8 mouse cellular contexts compared by ENCODE assay signal in the genomic region with DNA sequence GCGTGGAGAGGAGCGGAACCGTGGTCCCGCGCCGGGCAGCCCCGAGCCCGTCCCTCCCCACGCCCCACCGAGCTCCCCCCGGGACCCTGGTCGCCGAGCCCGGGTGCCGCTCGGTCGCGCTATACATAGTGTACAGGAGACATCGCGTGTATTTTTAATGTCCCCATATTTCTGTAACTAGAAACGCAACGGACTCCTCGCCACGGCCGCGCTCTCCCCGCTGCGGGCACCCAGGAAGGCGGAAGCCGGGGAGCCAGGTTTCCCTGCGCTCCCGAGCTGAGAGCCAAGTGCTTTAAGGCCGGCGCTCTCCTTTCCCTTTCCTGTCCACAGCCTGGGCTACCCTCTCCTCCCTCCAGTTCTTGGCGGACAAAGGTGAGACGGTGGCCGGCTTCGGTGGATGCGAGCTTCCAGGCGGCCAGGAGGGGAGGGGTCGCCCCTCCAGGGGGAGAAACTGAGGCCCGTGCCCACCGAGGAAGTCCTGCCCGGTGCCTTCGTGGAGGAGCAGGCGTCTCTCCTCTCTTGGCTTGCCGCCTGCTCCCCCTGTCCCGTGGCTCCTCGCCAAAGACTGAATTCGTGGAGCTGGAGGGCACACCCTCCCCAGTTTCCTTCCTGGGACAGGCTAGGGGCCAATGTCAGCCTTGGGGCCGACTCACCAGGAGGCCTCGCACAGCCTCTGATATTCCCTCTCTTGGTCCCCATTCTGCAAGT. TPM values are rescaled to one million over a fixed set of nuclear protein-coding genes. Genes with fewer than 3 reads are reported as not detected.
DNase-seq lines count a peak whose midpoint lies in the region; ATAC-seq and TF ChIP-seq lines count a peak whose summit lies in the region.

No protein-coding gene starts in this region.

- H3K9ac ChIP-seq in hindbrain, embryonic 11.5 days (ENCODE audit: low read depth, low read length): peak overlapping the region; percentile 45
- peak overlapping the region; percentile 60 for H3K9ac ChIP-seq in limb, embryonic 13.5 days
- no peak overlapping the region for H3K9ac ChIP-seq in midbrain, postnatal 0 days (replicated peaks; ENCODE audit: low read length, poor library complexity, severe bottlenecking)

- peaks cover 45% of the 10 kb centered on the region for H3K36me3 ChIP-seq in forebrain, embryonic 10.5 days (replicated peaks)
- H3K36me3 ChIP-seq in hindbrain, embryonic 11.5 days (ENCODE audit: control insufficient read depth, insufficient read depth, low read length): peaks cover 18% of the 10 kb centered on the region
- peaks cover 44% of the 10 kb centered on the region for H3K36me3 ChIP-seq in limb, embryonic 13.5 days
- H3K36me3 ChIP-seq in midbrain, postnatal 0 days (ENCODE audit: insufficient read depth, low read length): peaks cover 38% of the 10 kb centered on the region

- peak overlapping the region; percentile 39 for H3K4me3 ChIP-seq in forebrain, embryonic 10.5 days
- peak overlapping the region; percentile 23 for H3K4me3 ChIP-seq in hindbrain, embryonic 11.5 days (ENCODE audit: low read depth, low read length)
- peak overlapping the region; percentile 41 for H3K4me3 ChIP-seq in limb, embryonic 13.5 days
- H3K4me3 ChIP-seq in midbrain, postnatal 0 days (ENCODE audit: low read depth, low read length): 0 out of 2 replicates have a peak overlapping the region, but pooled peaks have one; percentile 8

- H3K27ac ChIP-seq in forebrain, embryonic 10.5 days: peak overlapping the region; percentile 20; the same call in 1 of the 2 replicates
- no peak overlapping the region for H3K27ac ChIP-seq in hindbrain, embryonic 11.5 days (ENCODE audit: low read depth, low read length)
- H3K27ac ChIP-seq in limb, embryonic 13.5 days: no peak overlapping the region
- peak overlapping the region; percentile 40; the same call in 1 of the 2 replicates for H3K27ac ChIP-seq in midbrain, postnatal 0 days (ENCODE audit: low read depth, low read length)

- H3K27me3 ChIP-seq in forebrain, embryonic 10.5 days (ENCODE audit: poor library complexity, severe bottlenecking): peaks cover 66% of the 10 kb centered on the region
- peaks cover 25% of the 10 kb centered on the region for H3K27me3 ChIP-seq in hindbrain, embryonic 11.5 days (ENCODE audit: control insufficient read depth, insufficient read depth, low read length)
- H3K27me3 ChIP-seq in limb, embryonic 13.5 days: peaks cover 79% of the 10 kb centered on the region
- no peaks in the 10 kb centered on the region for H3K27me3 ChIP-seq in midbrain, postnatal 0 days (ENCODE audit: insufficient read depth, low read length)

- no peaks in the 10 kb centered on the region for H3K9me3 ChIP-seq in forebrain, embryonic 10.5 days
- no peaks in the 10 kb centered on the region for H3K9me3 ChIP-seq in hindbrain, embryonic 11.5 days (ENCODE audit: control insufficient read depth, low read length)
- H3K9me3 ChIP-seq in limb, embryonic 13.5 days: no peaks in the 10 kb centered on the region
- H3K9me3 ChIP-seq in midbrain, postnatal 0 days (ENCODE audit: low read length): no peaks in the 10 kb centered on the region

- peak; percentile 30 for DNase-seq in right cerebral cortex, postnatal 25 days
- DNase-seq in right cerebral cortex, adult 18-20 months: no peak
- no peak for DNase-seq in forebrain, embryonic 10.5 days (ENCODE audit: extremely low spot score, low spot score)
- DNase-seq in hindbrain, embryonic 11.5 days (ENCODE audit: low spot score): peak; percentile 45
- DNase-seq in midbrain, postnatal 0 days (ENCODE audit: low spot score): no peak
- DNase-seq in thymus, adult 18-20 months: no peak
- DNase-seq in thymus, postnatal 0 days (ENCODE audit: low spot score): no peak

- WGBS in forebrain, embryonic 10.5 days: 2% methylated on average over 52 of the region's 52 CpGs
- WGBS in hindbrain, embryonic 11.5 days: 3% methylated on average over 48 of the region's 52 CpGs
- under 1% methylated on average over 51 of the region's 52 CpGs for WGBS in limb, embryonic 13.5 days
- WGBS in midbrain, postnatal 0 days: 5% methylated on average over 49 of the region's 52 CpGs

- no peak for TF ChIP-seq CTCF in midbrain, postnatal 0 days (IDR thresholded peaks at IDR 0.05)

- H3K4me2 ChIP-seq in hindbrain, embryonic 11.5 days (replicated peaks; ENCODE audit: low read depth, low read length): peak overlapping the region; percentile 38
- peak overlapping the region; percentile 73 for H3K4me2 ChIP-seq in limb, embryonic 13.5 days (replicated peaks)
- peak overlapping the region; percentile 33 for H3K4me2 ChIP-seq in midbrain, postnatal 0 days (ENCODE audit: low read depth, low read length, poor library complexity, severe bottlenecking)

- ATAC-seq in hindbrain, embryonic 11.5 days (ENCODE audit: low FRiP score): no peak; the same call in 1 of the 2 replicates
- ATAC-seq in limb, embryonic 13.5 days (ENCODE audit: low FRiP score, low read depth): no peak
- ATAC-seq in midbrain, postnatal 0 days (ENCODE audit: low FRiP score): no peak

- peaks cover 23% of the 10 kb centered on the region for H3K4me1 ChIP-seq in forebrain, embryonic 10.5 days
- peaks cover 9% of the 10 kb centered on the region; the same call in 1 of the 2 replicates for H3K4me1 ChIP-seq in hindbrain, embryonic 11.5 days (replicated peaks; ENCODE audit: control insufficient read depth, insufficient read depth, low read length)
- peaks cover 18% of the 10 kb centered on the region for H3K4me1 ChIP-seq in limb, embryonic 13.5 days
- 0 out of 2 replicates have a peak, but pooled peaks cover 3% of the 10 kb centered on the region for H3K4me1 ChIP-seq in midbrain, postnatal 0 days (ENCODE audit: insufficient read depth, low read length)

RNA-seq across cellular contexts. Expression of gene Ncoa5, which starts 36.8 kb away (rescaled TPM):
- 101 and 103 TPM in 2 replicates for polyA plus RNA-seq in forebrain, embryonic 10.5 days (2016; fragmentation: Nextera tagmentation; extraction: Ambion mirVana)
- polyA plus RNA-seq in hindbrain, embryonic 11.5 days (2014; fragmentation: Nextera tagmentation; extraction: Ambion mirVana): 79.0 and 79.5 TPM in 2 replicates
- polyA plus RNA-seq in limb, embryonic 13.5 days (2015; fragmentation: Nextera tagmentation; extraction: Ambion mirVana): 92.3 and 99.1 TPM in 2 replicates
- total RNA-seq in midbrain, postnatal 0 days (2014; rRNA removed): 74.5 and 79.2 TPM in 2 replicates
- 54.3 and 65.5 TPM in 2 replicates for polyA plus RNA-seq in midbrain, postnatal 0 days (2015; fragmentation: Nextera tagmentation; extraction: Ambion mirVana)
- 43.8 and 51.3 TPM in 2 replicates for polyA plus RNA-seq in thymus, postnatal 0 days (2015; fragmentation: Nextera tagmentation; extraction: Ambion mirVana)

RNA-seq across cellular contexts. Expression of gene Slc12a5, which starts 37.3 kb away (rescaled TPM):
- polyA plus RNA-seq in forebrain, embryonic 10.5 days (2016; fragmentation: Nextera tagmentation; extraction: Ambion mirVana): 0.92 and 0.93 TPM in 2 replicates
- 7.4 and 7.5 TPM in 2 replicates for polyA plus RNA-seq in hindbrain, embryonic 11.5 days (2014; fragmentation: Nextera tagmentation; extraction: Ambion mirVana)
- polyA plus RNA-seq in limb, embryonic 13.5 days (2015; fragmentation: Nextera tagmentation; extraction: Ambion mirVana): 1.00 and 1.2 TPM in 2 replicates
- 311 and 368 TPM in 2 replicates for total RNA-seq in midbrain, postnatal 0 days (2014; rRNA removed)
- polyA plus RNA-seq in midbrain, postnatal 0 days (2015; fragmentation: Nextera tagmentation; extraction: Ambion mirVana): 83.5 and 86.4 TPM in 2 replicates
- 0.26 and 0.30 TPM in 2 replicates for polyA plus RNA-seq in thymus, postnatal 0 days (2015; fragmentation: Nextera tagmentation; extraction: Ambion mirVana)

RNA-seq across cellular contexts. Expression of gene Mmp9, which starts 57.3 kb away (rescaled TPM):
- 0.45 TPM in 1 of 2 replicates, not detected in the other for polyA plus RNA-seq in forebrain, embryonic 10.5 days (2016; fragmentation: Nextera tagmentation; extraction: Ambion mirVana)
- 1.3 TPM in 2 replicates for polyA plus RNA-seq in hindbrain, embryonic 11.5 days (2014; fragmentation: Nextera tagmentation; extraction: Ambion mirVana)
- polyA plus RNA-seq in limb, embryonic 13.5 days (2015; fragmentation: Nextera tagmentation; extraction: Ambion mirVana): 5.5 and 7.1 TPM in 2 replicates
- total RNA-seq in midbrain, postnatal 0 days (2014; rRNA removed): 7.5 and 13.4 TPM in 2 replicates
- 7.1 and 8.2 TPM in 2 replicates for polyA plus RNA-seq in midbrain, postnatal 0 days (2015; fragmentation: Nextera tagmentation; extraction: Ambion mirVana)
- 47.8 and 53.2 TPM in 2 replicates for polyA plus RNA-seq in thymus, postnatal 0 days (2015; fragmentation: Nextera tagmentation; extraction: Ambion mirVana)

RNA-seq across cellular contexts. Expression of gene Cd40, which starts 57.6 kb away (rescaled TPM):
- 4.4 and 5.6 TPM in 2 replicates for polyA plus RNA-seq in forebrain, embryonic 10.5 days (2016; fragmentation: Nextera tagmentation; extraction: Ambion mirVana)
- polyA plus RNA-seq in hindbrain, embryonic 11.5 days (2014; fragmentation: Nextera tagmentation; extraction: Ambion mirVana): 4.6 and 4.9 TPM in 2 replicates
- 7.5 and 8.4 TPM in 2 replicates for polyA plus RNA-seq in limb, embryonic 13.5 days (2015; fragmentation: Nextera tagmentation; extraction: Ambion mirVana)
- 5.2 and 5.9 TPM in 2 replicates for total RNA-seq in midbrain, postnatal 0 days (2014; rRNA removed)
- polyA plus RNA-seq in midbrain, postnatal 0 days (2015; fragmentation: Nextera tagmentation; extraction: Ambion mirVana): 4.4 and 6.4 TPM in 2 replicates
- 29.6 and 31.4 TPM in 2 replicates for polyA plus RNA-seq in thymus, postnatal 0 days (2015; fragmentation: Nextera tagmentation; extraction: Ambion mirVana)

Comparison
In these comparisons a context has a peak if more than half of its experiments do, and no peak if none do; other contexts are left out.
1. DNase-seq: peak in right cerebral cortex, postnatal 25 days (single experiment) and hindbrain, embryonic 11.5 days (single experiment); none in right cerebral cortex, adult 18-20 months (single experiment), forebrain, embryonic 10.5 days (single experiment), midbrain, postnatal 0 days (single experiment), thymus, adult 18-20 months (0 of 2) and thymus, postnatal 0 days (single experiment).
2. H3K27ac ChIP-seq: peak in forebrain, embryonic 10.5 days (single experiment) and midbrain, postnatal 0 days (single experiment); none in hindbrain, embryonic 11.5 days (single experiment) and limb, embryonic 13.5 days (single experiment).
3. Peak in every context shown above with its lines, with median percentiles within 50 percentile points of each other: H3K4me3 ChIP-seq and H3K4me2 ChIP-seq.